Mouse (Mus musculus) hindbrain, postnatal 0 days (tissue): ENCODE data around the gene Jmjd7. TPM values are rescaled to one million over a fixed set of nuclear protein-coding genes. Genes with fewer than 3 reads are reported as not detected.
A peak's percentile ranks its signal among the peaks of the same experiment; 100 is the strongest.

Experiments
- ATAC-seq: fragments of 200-750 bp; cut with Nextera tagmentation; 2 replicates; pipeline ENCODE4 v1.8.0; 2017; ENCODE audit warnings: mild to moderate bottlenecking, moderate TSS enrichment, moderate library complexity
- DNase-seq: peaks from one replicate; pipeline ENCODE4 v3.0.0-alpha.2; 2015; ENCODE audit warnings: low spot score
- H3K27ac ChIP-seq: fragments of 300-500 bp; sonication (generic); 2 replicates; pipeline ENCODE4 v1.5.1; 2014; ENCODE audit warnings: mild to moderate bottlenecking
- H3K27me3 ChIP-seq: fragments of 300-500 bp; sonication (generic); 2 replicates; pipeline ENCODE4 v1.6.1; 2014; ENCODE audit warnings: low read length, mixed read lengths; ENCODE audit not compliant: insufficient read depth
- H3K36me3 ChIP-seq: fragments of 300-500 bp; sonication (generic); 2 replicates; pipeline ENCODE4 v1.6.1; 2014; ENCODE audit warnings: low read length, mixed read lengths; ENCODE audit not compliant: insufficient read depth
- H3K4me1 ChIP-seq: fragments of 300-500 bp; sonication (generic); 2 replicates; pipeline ENCODE4 v1.6.1; 2014; ENCODE audit warnings: antibody characterized with exemption, low read length, mixed read lengths; ENCODE audit not compliant: insufficient read depth
- H3K4me2 ChIP-seq: fragments of 300-500 bp; sonication (generic); 2 replicates; pipeline ENCODE4 v1.6.1; 2014; ENCODE audit warnings: low read depth, mild to moderate bottlenecking, low read length, moderate library complexity, mixed read lengths
- H3K4me3 ChIP-seq: fragments of 300-500 bp; sonication (generic); 2 replicates; pipeline ENCODE4 v1.5.1; 2014; ENCODE audit warnings: low read length
- H3K9ac ChIP-seq: fragments of 300-500 bp; sonication (generic); replicated peaks from 2 replicates; pipeline ENCODE4 v1.6.1; 2014; ENCODE audit warnings: mild to moderate bottlenecking, low read length, moderate library complexity, mixed read lengths
- H3K9me3 ChIP-seq: fragments of 300-500 bp; sonication (generic); 2 replicates; pipeline ENCODE4 v1.6.1; 2016; ENCODE audit warnings: low read length, mixed read lengths
- CTCF ChIP-seq: IDR thresholded peaks from 2 replicates; pipeline ENCODE4 v1.5.1; 2016; ENCODE audit warnings: antibody characterized with exemption, control low read depth, low read depth
- WGBS: fragments of 180-500 bp; shearing (Covaris S2); extraction: QIAGEN DNeasy Blood & Tissue Kit; methylation state at CpG from one replicate; pipeline ENCODE4 v1.1.7; 2014; 5-methylcytosine and 5-hydroxymethylcytosine counted together
- polyA plus RNA-seq: library from polyadenylated mRNA; unstranded; fragments of >200 nt; fragmentation: Nextera tagmentation; extraction: Ambion mirVana; gene quantifications from 2 replicates; pipeline ENCODE4 v1.2.1, GENCODE M21; 2015
- total RNA-seq: library from RNA; depleted of rRNA; stranded (reverse); fragments of >200 nt; gene quantifications from 2 replicates; pipeline ENCODE4 v1.2.3, GENCODE M21; 2014

The Jmjd7 gene
- total and polyA plus RNA-seq, 2 experiments from 2014 or later = 18.7 to 20.3 TPM

DNA sequence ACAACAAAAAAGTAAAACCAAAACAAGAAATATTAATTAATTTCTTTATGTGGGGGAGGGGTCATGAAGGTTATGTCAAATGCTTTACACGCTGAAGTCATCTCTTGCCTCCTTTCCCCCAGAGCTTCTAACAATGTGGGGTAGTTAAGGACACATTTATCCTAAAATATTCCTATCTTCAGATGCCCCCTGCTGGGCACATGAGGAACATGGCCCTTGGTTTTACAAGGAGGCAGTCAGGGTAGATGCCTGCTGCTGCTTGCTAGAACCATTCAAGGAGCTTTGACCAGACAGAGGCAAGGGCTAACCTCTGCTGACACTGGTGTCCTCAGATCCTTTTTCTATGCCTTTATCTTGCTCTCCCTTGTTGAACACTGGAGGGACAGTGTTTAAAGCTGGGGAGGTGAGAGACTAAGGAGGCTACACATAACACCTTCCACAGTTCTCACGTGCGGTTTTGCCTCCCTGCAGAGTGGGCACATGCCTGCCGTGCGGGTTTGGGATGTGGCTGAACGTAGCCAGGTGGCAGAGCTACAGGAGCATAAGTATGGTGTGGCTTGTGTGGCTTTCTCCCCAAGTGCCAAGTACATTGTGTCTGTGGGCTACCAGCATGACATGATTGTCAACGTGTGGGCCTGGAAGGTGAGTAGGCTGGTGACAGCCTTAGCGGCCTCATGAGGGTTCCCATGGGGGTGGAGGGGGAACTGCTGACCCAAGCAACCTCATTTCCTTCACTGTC, 15.7 kb upstream of the Jmjd7 start:
- no peak overlapping the region for H3K4me2 ChIP-seq
- H3K9me3 ChIP-seq = no peaks in the 10 kb centered on the region
- TF ChIP-seq CTCF = peak; percentile 72
- 69% methylated on average over 8 of the region's 8 CpGs for WGBS
- H3K4me1 ChIP-seq = no peaks in the 10 kb centered on the region
- H3K27me3 ChIP-seq = no peaks in the 10 kb centered on the region
- H3K36me3 ChIP-seq = peaks cover 31% of the 10 kb centered on the region
- ATAC-seq = peak; percentile 40; the same call in 1 of the 2 replicates
- H3K27ac ChIP-seq = no peak overlapping the region
- no peak overlapping the region for H3K4me3 ChIP-seq
- DNase-seq = peak; percentile 73
- no peak overlapping the region for H3K9ac ChIP-seq

GRCm38 (mm10) chr2:120012924-120013323, 14.4 kb upstream of the Jmjd7 start:
- Histone ChIP-seq H3K9me3 (no peaks in the 10 kb centered on the region), H3K9ac (no peak overlapping the region), H3K4me1 (no peaks in the 10 kb centered on the region), H3K36me3 (peaks cover 43% of the 10 kb centered on the region), H3K4me2 (no peak overlapping the region), H3K27me3 (no peaks in the 10 kb centered on the region), H3K27ac (no peak overlapping the region), H3K4me3 (no peak overlapping the region)
- 91% methylated on average over 13 of the region's 13 CpGs for WGBS
- DNase-seq = no peak
- ATAC-seq = no peak
- TF ChIP-seq CTCF = no peak

DNA sequence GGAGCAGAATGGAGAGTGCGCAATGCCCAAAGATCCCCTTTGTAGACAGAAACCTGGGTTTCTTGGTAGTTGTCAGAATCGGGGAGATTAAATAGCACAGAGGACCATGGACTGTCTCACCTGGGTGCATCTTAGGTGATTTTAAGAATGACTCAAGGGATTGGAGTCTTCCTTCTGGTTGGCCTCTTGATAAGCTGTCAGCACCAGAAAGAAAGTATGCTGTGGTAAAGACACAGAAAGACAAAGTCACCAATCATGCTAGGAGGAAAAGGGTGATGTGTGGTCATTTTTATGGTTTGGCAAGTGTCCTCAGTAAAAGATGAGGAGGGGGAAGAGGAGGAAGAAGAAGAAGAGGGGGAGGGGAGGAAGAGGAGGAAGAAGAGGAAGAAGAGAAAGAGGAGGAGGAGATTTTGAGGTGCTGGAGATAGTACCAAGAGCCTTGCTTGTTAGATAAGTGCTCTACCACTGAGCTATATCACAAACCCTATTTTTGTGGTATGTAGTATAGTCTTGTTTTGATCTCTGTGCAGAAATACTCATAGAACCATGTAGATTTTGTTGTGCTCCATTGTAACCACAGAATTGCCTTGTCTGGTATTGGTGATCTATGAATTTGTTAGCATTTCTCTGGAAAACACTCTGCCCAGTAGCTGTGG, 13.3 kb upstream of the Jmjd7 start:
- TF ChIP-seq CTCF = no peak
- Histone ChIP-seq H3K4me2 (no peak overlapping the region), H3K4me3 (no peak overlapping the region), H3K9me3 (no peaks in the 10 kb centered on the region), H3K27me3 (no peaks in the 10 kb centered on the region), H3K27ac (no peak overlapping the region), H3K36me3 (peaks cover 54% of the 10 kb centered on the region), H3K4me1 (no peaks in the 10 kb centered on the region), H3K9ac (no peak overlapping the region)
- 95% methylated on average over 2 of the region's 2 CpGs for WGBS
- no peak for ATAC-seq
- DNase-seq = no peak

DNA sequence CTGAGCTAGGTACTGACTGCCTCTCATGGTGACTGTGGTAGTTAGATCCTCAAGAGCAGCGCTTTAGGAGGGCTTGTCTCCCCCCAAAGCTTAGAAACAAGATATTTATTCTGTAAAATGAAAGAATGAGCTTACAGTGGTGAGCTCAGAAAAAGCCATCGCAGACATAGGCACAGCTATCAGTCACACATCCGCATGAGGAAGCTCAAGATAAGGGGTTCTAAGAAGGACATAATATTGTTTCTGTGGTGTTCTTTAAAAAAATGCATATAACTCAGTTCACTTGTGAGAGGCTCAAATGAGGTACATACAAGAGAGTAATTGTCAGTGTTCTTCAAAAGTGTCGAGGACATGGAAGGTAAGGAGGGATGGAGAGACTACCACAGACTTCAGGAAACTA, 11.4 kb upstream of the Jmjd7 start:
- Histone ChIP-seq H3K27ac (no peak overlapping the region), H3K36me3 (peaks cover 72% of the 10 kb centered on the region), H3K4me3 (no peak overlapping the region), H3K9me3 (no peaks in the 10 kb centered on the region), H3K4me1 (no peaks in the 10 kb centered on the region), H3K4me2 (no peak overlapping the region), H3K27me3 (no peaks in the 10 kb centered on the region), H3K9ac (no peak overlapping the region)
- no peak for ATAC-seq
- WGBS = 91% methylated on average over 4 of the region's 4 CpGs
- no peak for DNase-seq
- TF ChIP-seq CTCF = no peak

- Histone ChIP-seq H3K27ac (no peak overlapping the region), H3K36me3 (peaks cover 88% of the 10 kb centered on the region), H3K9ac (no peak overlapping the region), H3K27me3 (no peaks in the 10 kb centered on the region), H3K9me3 (no peaks in the 10 kb centered on the region), H3K4me1 (no peaks in the 10 kb centered on the region), H3K4me2 (no peak overlapping the region), H3K4me3 (no peak overlapping the region)
- 88% methylated on average over 12 of the region's 12 CpGs for WGBS
- ATAC-seq (no peak), DNase-seq (no peak)
- TF ChIP-seq CTCF = no peak
Measured at GRCm38 (mm10) chr2:120017599-120017998, 9.7 kb upstream of the Jmjd7 start.

DNA sequence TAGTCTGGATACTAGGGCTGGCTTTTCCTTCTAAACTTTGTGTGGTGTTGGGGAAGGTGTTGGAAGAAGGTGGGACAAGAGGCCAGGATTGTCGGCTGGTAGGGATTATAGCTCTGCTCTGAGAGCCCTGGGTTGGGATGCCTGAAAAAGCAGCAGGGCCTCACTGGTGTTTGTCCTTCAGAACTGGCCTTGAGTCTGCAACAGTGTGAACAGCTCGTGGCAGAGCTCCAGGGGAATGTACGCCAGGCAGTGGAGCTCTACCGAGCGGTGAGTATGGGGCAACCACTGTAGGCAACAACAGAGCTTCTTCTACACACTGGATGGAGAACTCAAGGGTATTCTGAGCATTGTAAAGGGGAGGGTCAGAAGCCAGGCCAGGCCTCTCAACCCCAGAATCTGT, 2.9 kb upstream of the Jmjd7 start:
- DNase-seq (no peak), ATAC-seq (no peak)
- H3K4me2 ChIP-seq = no peak overlapping the region
- no peak overlapping the region for H3K4me3 ChIP-seq
- WGBS = 88% methylated on average over 5 of the region's 5 CpGs
- no peak overlapping the region for H3K27ac ChIP-seq
- peaks cover 10% of the 10 kb centered on the region; the same call in 1 of the 2 replicates for H3K4me1 ChIP-seq
- H3K9ac ChIP-seq = no peak overlapping the region
- no peak for TF ChIP-seq CTCF
- H3K36me3 ChIP-seq = peaks cover 62% of the 10 kb centered on the region
- H3K27me3 ChIP-seq = no peaks in the 10 kb centered on the region
- no peaks in the 10 kb centered on the region for H3K9me3 ChIP-seq

GRCm38 (mm10) chr2:120027950-120028331, 658 bp downstream of the Jmjd7 start:
- peak overlapping the region; percentile 67 for H3K4me2 ChIP-seq
- peak overlapping the region; percentile 77 for H3K9ac ChIP-seq
- H3K4me3 ChIP-seq = peak overlapping the region; percentile 67
- DNase-seq = peak; percentile 18
- 0 out of 2 replicates have a peak, but pooled peaks have one; percentile 10 for ATAC-seq
- peaks cover 30% of the 10 kb centered on the region for H3K36me3 ChIP-seq
- H3K4me1 ChIP-seq = peaks cover 10% of the 10 kb centered on the region; the same call in 1 of the 2 replicates
- H3K27me3 ChIP-seq = no peaks in the 10 kb centered on the region
- TF ChIP-seq CTCF = no peak
- WGBS = 33% methylated on average over 3 of the region's 3 CpGs
- no peaks in the 10 kb centered on the region for H3K9me3 ChIP-seq
- H3K27ac ChIP-seq = peak overlapping the region; percentile 88
